Mouse (Mus musculus) liver, embryonic 14.5 days (tissue): ENCODE data around the gene Prx. TPM values are rescaled to one million over a fixed set of nuclear protein-coding genes. Genes with fewer than 3 reads are reported as not detected.

Experiments used
- ATAC-seq: fragments of 200-750 bp; cut with Nextera tagmentation; 2 replicates; pipeline ENCODE4 v1.8.0; 2017; ENCODE audit warnings: moderate number of reproducible peaks, mild to moderate bottlenecking, moderate library complexity; ENCODE audit not compliant: insufficient read depth
- DNase-seq, 3 experiments: peaks; one replicate each; pipeline ENCODE4 v3.0.0-alpha.2; 2012 to 2013; ENCODE audit warnings: low read depth in 3 of 3, low spot score in 3 of 3
- H3K27ac ChIP-seq: fragments of 300-500 bp; sonication (generic); 2 replicates; pipeline ENCODE4 v1.5.1; 2014; ENCODE audit warnings: moderate library complexity, mild to moderate bottlenecking, control low read depth, inconsistent platforms
- H3K27me3 ChIP-seq: fragments of 300-500 bp; sonication (generic); 2 replicates; pipeline ENCODE4 v1.6.1; 2014; ENCODE audit warnings: mild to moderate bottlenecking, low read length, moderate library complexity; ENCODE audit not compliant: control insufficient read depth, insufficient read depth
- H3K36me3 ChIP-seq: fragments of 300-500 bp; sonication (generic); replicated peaks from 2 replicates; pipeline ENCODE4 v1.6.1; 2014; ENCODE audit warnings: low read depth; ENCODE audit not compliant: control insufficient read depth, insufficient read depth
- H3K4me1 ChIP-seq, 2 experiments: fragments of 200-500 bp in 1 of 2; fragments of 300-500 bp in 1 of 2; sonication (generic) in 1 of 2; replicated peaks; 2 replicates each; pipeline ENCODE4 v1.6.1; 2012 to 2014; ENCODE audit warnings: antibody characterized with exemption in 1 of 2, inconsistent platforms in 1 of 2, low read length in 1 of 2; ENCODE audit not compliant: control insufficient read depth in 2 of 2, insufficient read depth in 2 of 2
- H3K4me2 ChIP-seq: fragments of 300-500 bp; sonication (generic); 2 replicates; pipeline ENCODE4 v1.6.1; 2014; ENCODE audit warnings: low read depth, mild to moderate bottlenecking, control low read depth, moderate library complexity
- H3K4me3 ChIP-seq, 2 experiments: fragments of 200-500 bp in 1 of 2; fragments of 300-500 bp in 1 of 2; sonication (generic) in 1 of 2; 2 replicates each; pipeline ENCODE4 v1.5.1; 2012 to 2014; ENCODE audit warnings: low read depth in 2 of 2, low read length in 2 of 2, mild to moderate bottlenecking in 2 of 2, control low read depth in 1 of 2, inconsistent platforms in 1 of 2, moderate library complexity in 1 of 2; ENCODE audit not compliant: insufficient read depth in 1 of 2
- H3K9ac ChIP-seq: fragments of 300-500 bp; sonication (generic); replicated peaks from 2 replicates; pipeline ENCODE4 v1.6.1; 2014; ENCODE audit warnings: mild to moderate bottlenecking, control low read depth, moderate library complexity
- H3K9me3 ChIP-seq: fragments of 300-500 bp; sonication (generic); 2 replicates; pipeline ENCODE4 v1.6.1; 2016; ENCODE audit warnings: low read length, mixed read lengths; ENCODE audit not compliant: control insufficient read depth
- CTCF ChIP-seq: IDR thresholded peaks from 2 replicates; pipeline ENCODE4 v1.5.1; 2016; ENCODE audit warnings: antibody characterized with exemption, low read depth, control low read depth
- EP300 ChIP-seq: IDR thresholded peaks from 2 replicates; pipeline ENCODE4 v1.6.1; 2016; ENCODE audit warnings: antibody characterized with exemption, low read depth
- WGBS: fragments of 180-500 bp; shearing (Covaris S2); extraction: QIAGEN DNeasy Blood & Tissue Kit; methylation state at CpG from one replicate; pipeline ENCODE4 v1.1.7; 2014; ENCODE audit not compliant: insufficient replicate concordance; 5-methylcytosine and 5-hydroxymethylcytosine counted together
- polyA plus RNA-seq, 2 experiments: library from polyadenylated mRNA; depleted of rRNA in 1 of 2; stranded (reverse) in 1 of 2; unstranded in 1 of 2; fragments of >200 nt; fragmentation: Nextera tagmentation in 1 of 2; extraction: Ambion mirVana in 1 of 2; gene quantifications; 2 replicates each; pipeline versions ENCODE4 v1.2.1 to v1.2.3; 2012 to 2014

Prx gene
- polyA plus RNA-seq, 2 experiments = 0.23 to 0.73 TPM

DNA sequence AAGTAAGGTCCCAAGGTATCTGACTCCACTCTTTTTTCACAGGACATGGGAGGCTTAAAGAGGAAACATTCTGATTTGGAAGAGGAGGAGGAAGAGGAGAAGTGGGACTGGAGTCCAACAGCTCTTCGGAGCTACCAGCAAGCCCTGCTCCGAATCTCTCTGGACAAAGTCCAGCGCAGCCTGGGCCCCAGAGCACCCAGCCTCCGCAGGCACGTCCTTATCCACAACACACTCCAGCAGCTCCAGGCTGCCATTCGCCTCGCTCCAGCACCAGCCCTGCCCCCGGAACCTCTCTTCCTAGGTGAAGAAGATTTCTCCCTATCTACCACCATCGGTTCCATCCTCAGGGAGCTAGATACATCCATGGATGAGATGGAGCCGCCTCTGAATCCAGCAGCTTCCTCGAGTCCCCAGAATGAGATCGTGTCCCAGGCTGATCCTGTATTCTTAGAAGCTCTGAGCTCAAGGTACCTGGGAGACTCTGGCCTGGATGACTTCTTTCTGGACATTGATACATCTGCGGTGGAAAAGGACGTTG, 23.0 kb upstream of the Prx start:
- Histone ChIP-seq H3K27ac (no peak overlapping the region), H3K27me3 (no peaks in the 10 kb centered on the region), H3K9ac (no peak overlapping the region), H3K36me3 (peaks cover 18% of the 10 kb centered on the region), H3K4me3 (no peak overlapping the region), H3K9me3 (no peaks in the 10 kb centered on the region), H3K4me2 (peak overlapping the region; percentile 74), H3K4me1 (peaks cover 33 to 48% of the 10 kb centered on the region in 2 experiments)
- DNase-seq = no peak
- ATAC-seq = no peak
- TF ChIP-seq EP300 = no peak
- no peak for TF ChIP-seq CTCF
- 90% methylated on average over 14 of the region's 14 CpGs for WGBS

DNA sequence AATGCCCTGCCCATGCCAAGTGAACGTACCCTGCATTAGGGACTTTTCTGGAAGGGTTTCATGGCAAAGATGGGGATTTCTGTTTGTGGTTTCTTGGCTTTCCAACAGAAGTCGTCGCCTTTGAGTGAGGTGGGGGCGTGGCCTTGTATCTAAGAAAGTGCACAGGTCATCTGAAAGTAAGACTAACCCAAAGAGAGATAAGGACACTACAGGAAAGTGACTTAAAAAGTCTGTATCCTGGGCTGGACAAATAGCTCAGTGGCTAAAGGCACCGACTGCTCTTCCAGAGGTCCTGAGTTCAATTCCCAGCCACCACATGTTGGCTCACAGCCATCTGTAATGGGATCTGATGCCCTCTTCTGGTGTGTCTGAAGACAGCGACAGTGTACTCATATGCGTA, 20.6 kb upstream of the Prx start:
- H3K9me3 ChIP-seq = no peaks in the 10 kb centered on the region
- peak overlapping the region; percentile 14 for H3K4me2 ChIP-seq
- H3K27me3 ChIP-seq = no peaks in the 10 kb centered on the region
- peak overlapping the region; percentile 45; the same call in 1 of the 2 replicates for H3K27ac ChIP-seq
- ATAC-seq (no peak), DNase-seq (no peak)
- H3K9ac ChIP-seq = no peak overlapping the region
- H3K4me3 ChIP-seq = no peak overlapping the region
- H3K4me1 ChIP-seq = peaks cover 36 to 55% of the 10 kb centered on the region in 2 experiments
- H3K36me3 ChIP-seq = peaks cover 18% of the 10 kb centered on the region
- 47% methylated on average over 7 of the region's 7 CpGs for WGBS
- TF ChIP-seq CTCF = peak; percentile 37; the same call in 1 of the 2 replicates
- TF ChIP-seq EP300 = no peak

DNA sequence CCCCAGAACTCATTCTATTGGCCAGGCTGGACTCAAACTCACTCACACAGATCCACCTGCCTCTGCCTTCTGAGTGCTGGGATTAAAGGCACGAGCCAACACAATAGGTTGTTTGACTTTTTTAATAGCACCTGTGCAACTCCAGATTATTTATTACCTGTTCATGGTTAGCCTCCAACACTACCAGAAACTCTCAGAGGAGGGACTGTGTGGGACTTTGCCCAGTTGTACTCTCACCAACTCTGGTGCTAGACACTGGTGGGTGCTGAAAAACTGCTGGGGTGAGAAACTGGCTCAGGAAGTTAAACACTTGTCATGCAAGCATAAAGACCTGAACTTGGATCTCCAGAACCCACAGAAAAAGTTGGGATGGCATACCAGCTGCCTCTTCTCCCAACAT, 19.4 kb upstream of the Prx start:
- no peak overlapping the region for H3K9ac ChIP-seq
- H3K4me2 ChIP-seq = peak overlapping the region; percentile 92
- DNase-seq = no peak
- H3K4me3 ChIP-seq = no peak overlapping the region
- H3K36me3 ChIP-seq = peaks cover 18% of the 10 kb centered on the region
- TF ChIP-seq EP300 (no peak), CTCF (no peak)
- H3K27ac ChIP-seq = peak overlapping the region; percentile 37
- no peaks in the 10 kb centered on the region for H3K9me3 ChIP-seq
- ATAC-seq = no peak
- 70% methylated on average over 1 of the region's 1 CpGs for WGBS
- H3K4me1 ChIP-seq = peaks cover 42 to 63% of the 10 kb centered on the region in 2 experiments
- no peaks in the 10 kb centered on the region for H3K27me3 ChIP-seq

DNA sequence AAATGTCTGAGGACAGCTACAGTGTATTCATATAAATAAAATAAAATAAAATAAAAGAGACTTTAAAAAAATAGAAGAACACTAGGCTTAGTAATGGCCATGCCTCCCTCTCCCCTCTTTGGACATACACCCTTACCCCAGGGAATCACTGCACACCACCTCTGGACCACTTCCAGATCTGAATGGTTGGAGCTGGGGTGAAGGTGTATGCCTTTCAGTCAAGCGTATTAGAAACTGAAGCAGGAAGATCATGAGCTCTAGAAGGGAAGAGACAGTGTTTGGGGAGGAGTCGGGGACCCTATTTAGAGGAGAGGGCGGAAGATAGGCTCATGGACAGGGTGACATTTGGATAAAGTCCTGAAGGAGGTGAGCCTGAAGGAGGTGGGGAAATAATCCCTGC, 18.6 kb upstream of the Prx start:
- H3K4me3 ChIP-seq = peak overlapping the region; percentile 35 to 55
- H3K27me3 ChIP-seq = no peaks in the 10 kb centered on the region
- peaks cover 43 to 60% of the 10 kb centered on the region in 2 experiments for H3K4me1 ChIP-seq
- ATAC-seq (no peak), DNase-seq (no peak)
- TF ChIP-seq EP300 (no peak), CTCF (no peak)
- H3K9ac ChIP-seq = peak overlapping the region; percentile 81
- peaks cover 18% of the 10 kb centered on the region for H3K36me3 ChIP-seq
- peak overlapping the region; percentile 92 for H3K4me2 ChIP-seq
- peak overlapping the region; percentile 95 for H3K27ac ChIP-seq
- WGBS = 58% methylated on average over 3 of the region's 3 CpGs
- no peaks in the 10 kb centered on the region for H3K9me3 ChIP-seq

DNA sequence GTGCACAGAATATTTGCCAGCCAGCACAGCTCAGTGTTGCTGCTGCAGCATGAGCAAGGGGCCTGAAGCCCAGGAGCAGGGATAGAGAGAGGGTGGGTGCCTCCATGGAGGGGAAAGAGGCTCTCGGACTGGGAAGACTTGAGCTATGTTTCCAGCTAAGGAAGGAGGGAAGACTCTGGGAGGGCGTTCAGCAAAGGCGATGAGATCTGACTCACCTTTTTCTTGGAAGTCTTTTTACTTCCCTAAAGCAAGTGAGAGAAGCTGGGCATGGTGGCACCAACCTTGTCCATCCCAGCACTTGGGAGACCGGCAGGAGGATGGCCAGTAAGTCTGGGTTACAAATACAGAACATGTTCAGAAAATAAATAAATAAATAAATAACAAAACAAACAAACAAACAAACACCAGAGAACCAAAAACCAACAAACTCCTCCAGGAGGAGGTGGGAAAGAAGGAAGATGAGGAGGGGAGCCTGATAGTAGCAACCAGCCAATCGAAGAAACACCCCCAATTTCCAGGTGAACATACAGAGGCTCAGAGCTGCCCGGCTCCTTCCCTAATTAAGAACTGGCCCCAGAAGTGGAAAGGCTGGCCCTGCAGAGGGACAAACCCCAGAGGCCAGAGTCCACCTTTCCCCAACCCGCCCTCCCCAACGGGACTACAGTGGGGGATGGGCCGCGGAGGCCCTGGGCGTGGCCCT, 18.0 kb upstream of the Prx start:
- peaks cover 46 to 59% of the 10 kb centered on the region in 2 experiments for H3K4me1 ChIP-seq
- H3K9ac ChIP-seq = peak overlapping the region; percentile 81
- WGBS = 17% methylated on average over 11 of the region's 11 CpGs

More for the DNA sequence above, 18.0 kb upstream of the Prx start:
- no peak for ATAC-seq
- Histone ChIP-seq H3K4me3 (peak overlapping the region; percentile 35 to 55), H3K27me3 (no peaks in the 10 kb centered on the region), H3K36me3 (peaks cover 17% of the 10 kb centered on the region), H3K9me3 (no peaks in the 10 kb centered on the region), H3K27ac (peak overlapping the region; percentile 95), H3K4me2 (peak overlapping the region; percentile 92)
- TF ChIP-seq EP300 (0 out of 2 replicates have a peak, but pooled peaks have one; percentile 28), CTCF (no peak)
- DNase-seq = no peak
